Mouse (Mus musculus) embryonic facial prominence, embryonic 12.5 days (tissue): ENCODE data around the gene Lrrc46. TPM values are rescaled to one million over a fixed set of nuclear protein-coding genes. Genes with fewer than 3 reads are reported as not detected.

Experiments used
- ATAC-seq: fragments of 200-750 bp; cut with Nextera tagmentation; 2 replicates; pipeline ENCODE4 v1.8.0; 2017; ENCODE audit not compliant: insufficient number of reproducible peaks, insufficient read depth, low FRiP score, low TSS enrichment
- H3K27ac ChIP-seq: fragments of 300-500 bp; sonication (generic); 2 replicates; pipeline ENCODE4 v1.5.1; 2016; ENCODE audit warnings: mild to moderate bottlenecking
- H3K27me3 ChIP-seq: fragments of 300-500 bp; sonication (generic); 2 replicates; pipeline ENCODE4 v1.6.1; 2016; ENCODE audit warnings: mild to moderate bottlenecking, moderate library complexity
- H3K36me3 ChIP-seq: fragments of 300-500 bp; sonication (generic); 2 replicates; pipeline ENCODE4 v1.6.1; 2016; ENCODE audit warnings: mild to moderate bottlenecking
- H3K4me1 ChIP-seq: fragments of 300-500 bp; sonication (generic); 2 replicates; pipeline ENCODE4 v1.6.1; 2016
- H3K4me2 ChIP-seq: fragments of 300-500 bp; sonication (generic); replicated peaks from 2 replicates; pipeline ENCODE4 v1.6.1; 2016; ENCODE audit warnings: mild to moderate bottlenecking, moderate library complexity
- H3K4me3 ChIP-seq: fragments of 300-500 bp; sonication (generic); 2 replicates; pipeline ENCODE4 v1.5.1; 2016; ENCODE audit warnings: mild to moderate bottlenecking
- H3K9ac ChIP-seq: fragments of 300-500 bp; sonication (generic); 2 replicates; pipeline ENCODE4 v1.6.1; 2016; ENCODE audit warnings: mild to moderate bottlenecking, moderate library complexity
- H3K9me3 ChIP-seq: fragments of 300-500 bp; sonication (generic); 2 replicates; pipeline ENCODE4 v1.6.1; 2016; ENCODE audit warnings: mild to moderate bottlenecking, moderate library complexity
- WGBS: fragments of 180-500 bp; shearing (Covaris S2); methylation state at CpG from one replicate; pipeline ENCODE4 v1.1.7; 2016; 5-methylcytosine and 5-hydroxymethylcytosine counted together
- polyA plus RNA-seq: library from polyadenylated mRNA; unstranded; fragments of >200 nt; fragmentation: Nextera tagmentation; extraction: Ambion mirVana; gene quantifications from 2 replicates; pipeline ENCODE4 v1.2.1, GENCODE M21; 2016

Gene Lrrc46
- polyA plus RNA-seq, 1 experiment from 2014 or later: 0.87 TPM

DNA sequence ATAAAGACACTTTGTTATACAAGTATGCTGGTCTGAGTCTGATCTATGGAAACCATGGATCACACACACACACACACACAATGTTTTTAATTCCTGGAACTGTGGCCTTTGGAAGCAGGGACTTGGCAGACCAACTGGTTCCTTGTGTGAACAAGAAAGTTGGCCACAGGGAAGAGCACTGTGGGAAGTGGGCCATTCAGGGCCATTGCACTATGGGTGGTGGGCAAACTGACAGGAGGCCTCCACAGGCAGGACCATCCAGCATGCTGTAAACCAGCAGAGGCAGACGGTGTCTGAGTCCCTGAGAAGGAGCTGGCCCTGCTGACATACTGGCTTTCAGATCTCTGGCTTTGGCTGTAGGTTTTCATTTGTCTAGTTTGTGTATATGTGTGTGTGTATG is 28.1 kb upstream of the Lrrc46 start:
- Histone ChIP-seq H3K9ac (no peak overlapping the region), H3K9me3 (no peaks in the 10 kb centered on the region), H3K27ac (no peak overlapping the region), H3K36me3 (peaks cover 17% of the 10 kb centered on the region), H3K4me1 (no peaks in the 10 kb centered on the region), H3K27me3 (no peaks in the 10 kb centered on the region), H3K4me2 (no peak overlapping the region), H3K4me3 (no peak overlapping the region)
- ATAC-seq: no peak
- 79% methylated on average over 1 of the region's 1 CpGs for WGBS

- Histone ChIP-seq H3K36me3 (peaks cover 20% of the 10 kb centered on the region), H3K9me3 (no peaks in the 10 kb centered on the region), H3K9ac (no peak overlapping the region), H3K4me1 (no peaks in the 10 kb centered on the region), H3K27ac (no peak overlapping the region), H3K4me2 (no peak overlapping the region), H3K27me3 (no peaks in the 10 kb centered on the region), H3K4me3 (no peak overlapping the region)
- no peak for ATAC-seq
- WGBS: 46% methylated on average over 22 of the region's 22 CpGs
Observed at GRCm38 (mm10) chr11:97066656-97067360, 25.6 kb upstream of the Lrrc46 start.

DNA sequence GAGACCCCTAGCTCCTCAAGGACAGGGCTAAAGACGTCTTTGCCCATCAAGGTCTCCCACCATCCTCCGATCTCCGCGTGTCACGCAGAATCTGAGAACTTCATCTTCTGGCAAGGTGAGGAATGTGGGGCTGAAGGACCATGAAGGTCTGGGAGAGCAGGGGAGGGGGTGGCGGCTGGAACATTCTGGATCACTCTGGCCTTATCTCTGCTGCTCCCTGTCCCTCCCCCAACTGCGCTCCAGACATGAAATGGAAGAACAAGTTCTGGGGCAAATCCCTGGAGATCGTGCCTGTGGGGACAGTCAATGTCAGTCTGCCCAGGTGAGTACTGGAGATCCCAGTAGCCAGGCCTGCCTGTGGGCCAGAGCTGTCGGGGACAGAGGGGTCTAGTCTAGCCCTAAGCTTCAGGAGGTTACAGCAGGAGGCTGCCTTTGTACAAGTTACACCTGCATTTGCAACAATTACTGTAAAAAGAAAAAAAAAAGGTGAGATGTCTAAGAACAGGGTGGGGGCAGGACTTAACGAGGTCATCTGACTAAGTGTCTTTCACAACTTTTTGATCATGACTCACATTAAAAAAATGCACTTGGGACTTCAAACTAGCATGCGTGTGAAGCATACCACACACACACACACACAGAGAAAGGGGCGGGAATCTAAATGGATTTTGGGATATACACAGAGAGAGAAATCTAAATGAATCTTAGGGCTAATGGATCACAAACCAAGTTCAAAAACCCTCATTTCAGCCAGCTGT is 24.5 kb upstream of the Lrrc46 start:
- Histone ChIP-seq H3K4me1 (no peaks in the 10 kb centered on the region), H3K36me3 (peaks cover 30% of the 10 kb centered on the region), H3K9me3 (no peaks in the 10 kb centered on the region), H3K9ac (no peak overlapping the region), H3K27ac (no peak overlapping the region), H3K4me3 (no peak overlapping the region), H3K27me3 (no peaks in the 10 kb centered on the region), H3K4me2 (no peak overlapping the region)
- ATAC-seq: no peak
- WGBS: 91% methylated on average over 12 of the region's 12 CpGs

GRCm38 (mm10) chr11:97063921-97064295 is 22.7 kb upstream of the Lrrc46 start:
- no peaks in the 10 kb centered on the region for H3K9me3 ChIP-seq
- H3K4me3 ChIP-seq: no peak overlapping the region
- H3K36me3 ChIP-seq: peaks cover 41% of the 10 kb centered on the region
- no peaks in the 10 kb centered on the region for H3K4me1 ChIP-seq
- no peaks in the 10 kb centered on the region for H3K27me3 ChIP-seq
- ATAC-seq: no peak
- WGBS: 88% methylated on average over 3 of the region's 3 CpGs
- no peak overlapping the region for H3K9ac ChIP-seq
- peak overlapping the region; percentile 52 for H3K27ac ChIP-seq
- no peak overlapping the region for H3K4me2 ChIP-seq

GRCm38 (mm10) chr11:97063274-97063920 is 22.2 kb upstream of the Lrrc46 start:
- peaks cover 40% of the 10 kb centered on the region for H3K36me3 ChIP-seq
- 34% methylated on average over 9 of the region's 9 CpGs for WGBS
- no peak for ATAC-seq

GRCm38 (mm10) chr11:97052219-97052646 is 11.0 kb upstream of the Lrrc46 start:
- Histone ChIP-seq H3K27me3 (no peaks in the 10 kb centered on the region), H3K27ac (no peak overlapping the region), H3K4me3 (no peak overlapping the region; the same call in 1 of the 2 replicates), H3K36me3 (peaks cover 54% of the 10 kb centered on the region), H3K4me1 (peaks cover 19% of the 10 kb centered on the region), H3K9ac (peak overlapping the region; percentile 81; the same call in 1 of the 2 replicates), H3K9me3 (no peaks in the 10 kb centered on the region), H3K4me2 (peak overlapping the region; percentile 96)
- WGBS: 38% methylated on average over 11 of the region's 11 CpGs
- ATAC-seq: no peak

More at GRCm38 (mm10) chr11:97063274-97063920, 22.2 kb upstream of the Lrrc46 start:
- H3K9ac ChIP-seq: no peak overlapping the region
- no peaks in the 10 kb centered on the region for H3K27me3 ChIP-seq
- no peaks in the 10 kb centered on the region for H3K9me3 ChIP-seq
- H3K27ac ChIP-seq: peak overlapping the region; percentile 52
- no peak overlapping the region for H3K4me2 ChIP-seq
- no peaks in the 10 kb centered on the region for H3K4me1 ChIP-seq
- no peak overlapping the region for H3K4me3 ChIP-seq

DNA sequence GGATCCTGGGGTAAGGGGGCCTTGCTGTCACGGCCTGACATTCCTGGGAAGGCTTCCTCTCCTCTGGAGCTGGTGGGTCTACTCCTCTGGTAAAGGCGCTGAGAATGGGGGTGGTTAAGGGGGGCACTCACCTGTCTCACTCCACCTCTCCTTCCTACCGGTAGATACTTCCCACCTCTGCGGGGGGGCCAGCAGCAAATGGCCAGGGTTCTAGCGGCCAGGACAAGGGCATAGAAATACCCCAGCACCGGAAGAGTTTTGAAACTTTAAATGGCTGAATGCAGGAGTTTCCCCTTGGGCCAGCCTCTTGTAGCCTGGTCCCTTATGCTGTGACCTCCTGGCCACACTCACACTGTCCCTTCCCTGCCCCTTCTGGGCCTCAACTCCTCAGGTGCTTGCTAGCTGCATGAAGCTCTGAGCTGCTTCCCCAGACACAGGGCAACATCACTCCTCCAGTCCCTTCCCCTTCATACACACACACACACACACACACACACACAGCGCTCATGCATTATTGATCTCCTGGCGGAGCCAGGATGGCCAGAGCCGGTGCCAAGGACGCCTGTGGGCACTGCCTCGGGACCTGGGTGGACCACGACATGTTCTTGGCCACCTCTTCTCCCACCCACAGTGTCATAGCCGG is 9.9 kb upstream of the Lrrc46 start:
- 24% methylated on average over 13 of the region's 13 CpGs for WGBS
- Histone ChIP-seq H3K4me3 (peak overlapping the region; percentile 70), H3K9ac (peak overlapping the region; percentile 81), H3K4me2 (peak overlapping the region; percentile 96), H3K9me3 (no peaks in the 10 kb centered on the region), H3K36me3 (peaks cover 44% of the 10 kb centered on the region), H3K27me3 (no peaks in the 10 kb centered on the region), H3K27ac (no peak overlapping the region), H3K4me1 (peaks cover 19% of the 10 kb centered on the region)
- no peak for ATAC-seq

DNA sequence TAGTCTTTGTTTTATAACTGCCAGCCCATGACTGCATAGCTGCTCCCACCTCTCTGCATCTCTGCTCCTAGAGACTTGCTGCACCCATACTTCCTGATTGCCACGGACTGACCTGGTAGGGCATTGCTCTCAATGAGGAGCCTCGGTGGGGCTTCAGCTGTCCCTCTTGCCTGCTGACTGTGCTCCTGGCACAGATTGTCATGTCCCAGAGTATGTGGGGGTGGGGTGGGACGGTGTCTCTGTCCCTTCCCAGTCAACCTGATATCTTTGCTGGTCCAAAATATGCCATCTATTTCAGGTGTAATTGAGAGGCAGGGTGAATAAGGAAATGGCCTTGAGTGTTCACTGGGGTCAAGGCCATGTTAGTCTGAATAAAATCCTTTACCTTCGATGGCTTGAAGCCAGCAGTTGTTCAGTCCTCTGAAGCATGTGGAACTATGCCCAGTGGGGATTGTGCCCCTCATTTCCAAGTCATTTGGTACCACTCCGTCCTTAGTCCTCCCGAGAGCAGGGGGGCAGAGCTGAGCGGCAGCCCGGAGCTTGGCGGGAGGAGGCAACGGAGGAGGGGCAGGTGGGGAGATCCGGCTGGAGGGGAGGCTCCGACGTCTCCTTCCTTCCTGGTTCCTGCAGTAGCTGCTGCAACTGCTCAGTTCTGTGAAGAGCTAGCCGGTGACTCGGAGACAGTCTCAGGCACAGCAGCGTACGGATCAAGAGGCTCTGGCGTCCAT is 9.2 kb upstream of the Lrrc46 start, which contains the start of gene Osbpl7:
Gene Osbpl7 (plus strand): TSS at position 413 of the 728 bp plus-strand sequence.
- 9% methylated on average over 18 of the region's 18 CpGs for WGBS
- no peaks in the 10 kb centered on the region for H3K9me3 ChIP-seq
- no peaks in the 10 kb centered on the region for H3K27me3 ChIP-seq
- H3K4me2 ChIP-seq: peak within 1 kb of the TSS; percentile 96
- peak within 1 kb of the TSS; percentile 81 for H3K9ac ChIP-seq
- H3K4me1 ChIP-seq: peaks cover 19% of the 10 kb centered on the region
- peaks cover 40% of the 10 kb centered on the region for H3K36me3 ChIP-seq
- no peak within 1 kb of the TSS for H3K27ac ChIP-seq
- ATAC-seq: peak; percentile 55; the same call in 1 of the 2 replicates
- peak within 1 kb of the TSS; percentile 70 for H3K4me3 ChIP-seq

DNA sequence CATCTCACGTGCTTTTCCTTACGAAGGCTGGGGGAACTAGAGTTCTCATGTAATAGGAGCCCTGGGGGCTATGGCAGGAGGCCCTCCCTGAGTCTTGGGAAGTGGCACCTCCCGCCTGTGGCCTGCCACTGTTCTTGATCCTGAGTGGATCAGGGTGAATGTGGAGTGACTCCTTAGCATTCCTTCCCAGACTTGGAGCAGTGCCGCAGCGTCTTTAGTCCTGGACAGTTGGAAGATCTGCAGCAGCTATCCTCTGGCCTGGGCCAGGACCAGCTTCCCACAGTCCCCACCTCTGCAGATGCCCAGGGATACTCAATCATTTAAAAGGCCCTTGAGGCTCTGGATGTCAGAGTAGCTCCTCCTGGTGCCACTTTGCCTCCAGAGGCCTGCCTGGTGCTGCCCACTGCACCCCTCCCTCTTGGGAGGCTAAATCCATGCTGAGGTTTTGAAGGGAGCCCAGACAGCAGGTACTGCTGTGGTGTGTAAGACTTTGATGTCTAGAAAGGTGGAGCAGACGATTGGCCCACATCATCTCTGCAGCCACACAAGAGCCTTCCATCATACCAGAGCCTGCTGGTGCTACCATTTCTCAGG is 8.4 kb upstream of the Lrrc46 start:
- H3K4me3 ChIP-seq: no peak overlapping the region
- H3K27me3 ChIP-seq: no peaks in the 10 kb centered on the region
- H3K9me3 ChIP-seq: no peaks in the 10 kb centered on the region
- 71% methylated on average over 6 of the region's 6 CpGs for WGBS
- H3K9ac ChIP-seq: no peak overlapping the region
- no peak for ATAC-seq
- H3K4me1 ChIP-seq: peaks cover 19% of the 10 kb centered on the region
- peaks cover 40% of the 10 kb centered on the region for H3K36me3 ChIP-seq
- H3K4me2 ChIP-seq: no peak overlapping the region
- H3K27ac ChIP-seq: no peak overlapping the region

- H3K4me2 ChIP-seq: no peak overlapping the region
- no peaks in the 10 kb centered on the region for H3K9me3 ChIP-seq
- H3K4me3 ChIP-seq: no peak overlapping the region
- ATAC-seq: no peak
- no peaks in the 10 kb centered on the region for H3K27me3 ChIP-seq
- H3K27ac ChIP-seq: no peak overlapping the region
- no peak overlapping the region for H3K9ac ChIP-seq
- H3K36me3 ChIP-seq: peaks cover 32% of the 10 kb centered on the region
- peaks cover 19% of the 10 kb centered on the region for H3K4me1 ChIP-seq
- WGBS: 82% methylated on average over 8 of the region's 8 CpGs
Observed at GRCm38 (mm10) chr11:97048090-97048650, 7.0 kb upstream of the Lrrc46 start.
